Mouse (Mus musculus) gastrocnemius, adult 8-10 months (tissue): ENCODE data around the gene Pik3c2g. TPM values are rescaled to one million over a fixed set of nuclear protein-coding genes. Genes with fewer than 3 reads are reported as not detected.

Experiments
- DNase-seq, 2 experiments: peaks; one replicate each; pipeline ENCODE4 v3.0.0; 2022; ENCODE audit warnings: low spot score in 2 of 2
- total RNA-seq, 4 experiments: library from RNA; stranded (reverse); gene quantifications; 2 replicates each; pipeline ENCODE4 v1.2.4; 2022

Pik3c2g gene
- total RNA-seq, 4 experiments from 2014 or later, result not detected

- no peak for DNase-seq
Observed at GRCm38 (mm10) chr6:139839907-139840306, 252.9 kb downstream of the Pik3c2g start.

GRCm38 (mm10) chr6:139841272-139841671 lies 254.3 kb downstream of the Pik3c2g start:
- DNase-seq, result no peak

GRCm38 (mm10) chr6:139842626-139843025 lies 255.6 kb downstream of the Pik3c2g start:
- DNase-seq, result no peak

GRCm38 (mm10) chr6:139843531-139843930 lies 256.5 kb downstream of the Pik3c2g start:
- no peak for DNase-seq

GRCm38 (mm10) chr6:139846889-139847544 lies 260.0 kb downstream of the Pik3c2g start:
- DNase-seq, result no peak

- no peak for DNase-seq
Observed at GRCm38 (mm10) chr6:139849931-139850330, 262.9 kb downstream of the Pik3c2g start.

GRCm38 (mm10) chr6:139851705-139852603 lies 264.9 kb downstream of the Pik3c2g start:
- DNase-seq, result no peak

GRCm38 (mm10) chr6:139852836-139853235 lies 265.8 kb downstream of the Pik3c2g start:
- DNase-seq, result no peak

GRCm38 (mm10) chr6:139860141-139860540 lies 273.1 kb downstream of the Pik3c2g start:
- no peak for DNase-seq

- DNase-seq, result no peak
Observed at GRCm38 (mm10) chr6:139861534-139861933, 274.5 kb downstream of the Pik3c2g start.

GRCm38 (mm10) chr6:139865059-139865673 lies 278.1 kb downstream of the Pik3c2g start:
- DNase-seq, result no peak

GRCm38 (mm10) chr6:139874418-139875176 lies 287.6 kb downstream of the Pik3c2g start:
- DNase-seq, result peak; percentile 10 to 13

- no peak for DNase-seq
Observed at GRCm38 (mm10) chr6:139876691-139877090, 289.7 kb downstream of the Pik3c2g start.

GRCm38 (mm10) chr6:139877476-139878361 lies 290.7 kb downstream of the Pik3c2g start:
- DNase-seq, result no peak

GRCm38 (mm10) chr6:139878362-139878696 lies 291.3 kb downstream of the Pik3c2g start:
- DNase-seq, result no peak

- no peak for DNase-seq
Observed at GRCm38 (mm10) chr6:139882076-139882475, 295.1 kb downstream of the Pik3c2g start.

GRCm38 (mm10) chr6:139887175-139887574 lies 300.2 kb downstream of the Pik3c2g start:
- DNase-seq, result no peak

GRCm38 (mm10) chr6:139895637-139896036 lies 308.6 kb downstream of the Pik3c2g start:
- DNase-seq, result no peak

GRCm38 (mm10) chr6:139899630-139900151 lies 312.7 kb downstream of the Pik3c2g start:
- no peak for DNase-seq

GRCm38 (mm10) chr6:139901801-139902200 lies 314.8 kb downstream of the Pik3c2g start:
- DNase-seq, result no peak
